Mouse (Mus musculus) ES-E14 (cell line): ENCODE data around the gene Tdrkh.

ENCODE experiments used
- HCFC1 ChIP-seq: IDR thresholded peaks from 2 replicates; pipeline ENCODE4 v1.6.1; 2012; ENCODE audit warnings: low read length, inconsistent platforms, borderline replicate concordance; ENCODE audit not compliant: insufficient read depth
- ZNF384 ChIP-seq: IDR thresholded peaks from 2 replicates; pipeline ENCODE4 v1.6.1; 2012; ENCODE audit warnings: low read depth, low read length, inconsistent platforms

DNA sequence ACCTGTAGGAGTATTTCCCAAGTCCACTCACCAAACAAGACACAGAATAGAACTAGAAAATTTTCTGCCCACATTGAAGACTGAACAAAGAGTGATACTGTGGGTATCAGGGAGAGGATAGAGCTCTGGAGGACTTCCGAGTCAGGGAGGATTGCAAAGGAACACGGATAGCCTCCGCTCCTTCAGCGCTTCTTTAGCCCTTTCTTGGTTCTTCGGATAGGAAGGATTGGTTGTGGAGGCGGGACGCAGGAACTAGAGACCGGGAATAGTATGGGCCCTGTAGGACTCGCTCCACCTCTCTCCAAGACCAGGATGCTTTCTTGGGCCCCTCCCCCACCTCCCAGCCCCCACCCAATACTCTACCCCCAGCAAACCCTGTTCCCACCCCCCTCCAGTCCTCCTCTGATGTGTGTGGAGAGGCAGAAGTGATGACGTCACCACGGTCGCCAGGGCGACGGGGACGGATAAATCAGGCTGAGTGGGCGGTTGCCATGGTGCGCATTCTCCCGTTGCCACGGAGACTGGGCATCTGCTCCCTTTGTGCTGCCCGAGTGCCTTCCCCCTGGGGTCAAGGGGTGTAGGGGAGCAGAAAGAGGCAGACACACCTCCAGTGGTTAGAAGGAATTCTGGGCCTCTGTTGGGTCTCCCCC is 70.8 kb downstream of the Tdrkh start:
- TF ChIP-seq HCFC1 = no peak
- no peak for TF ChIP-seq ZNF384
